Mouse (Mus musculus) MEL (cell line): ENCODE measurements at regions not wholly inside any gene's neighbourhood (a gene's known extent, or its start where the extent isn't known, plus 50 kb on each side); places are given as distances from the start of the nearest gene placed in this dataset.

ENCODE experiments used
- DNase-seq: peaks from one replicate; pipeline ENCODE4 v3.0.0; 2011; ENCODE audit warnings: low read depth, low spot score
- H3K27ac ChIP-seq: 2 replicates; pipeline ENCODE4 v1.5.1; 2012; ENCODE audit warnings: low read depth, mild to moderate bottlenecking, control low read depth, low read length, moderate library complexity; ENCODE audit not compliant: control insufficient read depth
- H3K27me3 ChIP-seq, 2 experiments: fragments of 150-350 bp in 1 of 2; sonication (generic) in 1 of 2; 2 replicates each; pipeline ENCODE4 v1.6.1; 2012; ENCODE audit warnings: low read length in 2 of 2, mild to moderate bottlenecking in 2 of 2, improper control_type of control experiment in 1 of 2, moderate library complexity in 1 of 2; ENCODE audit not compliant: insufficient read depth in 2 of 2, control insufficient read depth in 1 of 2
- H3K36me3 ChIP-seq, 2 experiments: 2 replicates each; pipeline ENCODE4 v1.6.1; 2012 to 2014; ENCODE audit warnings: low read length in 2 of 2, improper control_type of control experiment in 1 of 2, inconsistent platforms in 1 of 2, mild to moderate bottlenecking in 1 of 2; ENCODE audit not compliant: insufficient read depth in 2 of 2, control insufficient read depth in 1 of 2
- H3K4me1 ChIP-seq, 2 experiments: fragments of 150-350 bp in 1 of 2; sonication (generic) in 1 of 2; 2 replicates each; pipeline ENCODE4 v1.6.1; 2012; ENCODE audit warnings: low read length in 2 of 2, improper control_type of control experiment in 1 of 2, mild to moderate bottlenecking in 1 of 2; ENCODE audit not compliant: insufficient read depth in 2 of 2, control insufficient read depth in 1 of 2
- H3K4me3 ChIP-seq, 2 experiments: fragments of 150-350 bp in 1 of 2; sonication (generic) in 1 of 2; 2 replicates each; pipeline ENCODE4 v1.5.1; 2012; ENCODE audit warnings: low read depth in 2 of 2, low read length in 2 of 2, mild to moderate bottlenecking in 2 of 2, moderate library complexity in 2 of 2, control low read depth in 1 of 2, improper control_type of control experiment in 1 of 2; ENCODE audit not compliant: control insufficient read depth in 1 of 2, insufficient read depth in 1 of 2
- H3K79me2 ChIP-seq: 2 replicates; pipeline ENCODE4 v1.6.1; 2012; ENCODE audit warnings: mild to moderate bottlenecking, low read length, moderate library complexity; ENCODE audit not compliant: control insufficient read depth, poor library complexity, insufficient read depth
- H3K9ac ChIP-seq: 2 replicates; pipeline ENCODE4 v1.6.1; 2012; ENCODE audit warnings: low read depth, mild to moderate bottlenecking, control low read depth, low read length, moderate library complexity; ENCODE audit not compliant: control insufficient read depth, poor library complexity, severe bottlenecking
- H3K9me3 ChIP-seq: fragments of 150-350 bp; sonication (generic); replicated peaks from 2 replicates; pipeline ENCODE4 v1.6.1; 2012; ENCODE audit warnings: mild to moderate bottlenecking, low read length, improper control_type of control experiment, moderate library complexity; ENCODE audit not compliant: insufficient read depth
- CHD2 ChIP-seq: IDR thresholded peaks from 2 replicates; pipeline ENCODE4 v1.6.1; 2011; ENCODE audit warnings: low read length, improper control_type of control experiment
- E2F4 ChIP-seq: IDR thresholded peaks from 2 replicates; pipeline ENCODE4 v1.6.1; 2011; ENCODE audit warnings: low read depth, low read length, improper control_type of control experiment, borderline replicate concordance
- EP300 ChIP-seq, 2 experiments: IDR thresholded peaks; 2 replicates each; pipeline ENCODE4 v1.6.1; 2011; ENCODE audit warnings: improper control_type of control experiment in 2 of 2, low read length in 2 of 2, low read depth in 1 of 2, mild to moderate bottlenecking in 1 of 2
- ETS1 ChIP-seq: IDR thresholded peaks from 2 replicates; pipeline ENCODE4 v1.6.1; 2012; ENCODE audit warnings: low read depth, mild to moderate bottlenecking, inconsistent platforms, low read length, improper control_type of control experiment, moderate library complexity
- GATA1 ChIP-seq: IDR thresholded peaks from 2 replicates; pipeline ENCODE4 v1.6.1; 2011; ENCODE audit warnings: low read depth, low read length, improper control_type of control experiment
- JUND ChIP-seq: IDR thresholded peaks from 2 replicates; pipeline ENCODE4 v1.6.1; 2011; ENCODE audit warnings: low read depth, mild to moderate bottlenecking, improper control_type of control experiment, low read length
- MAFK ChIP-seq: IDR thresholded peaks from 2 replicates; pipeline ENCODE4 v1.6.1; 2011; ENCODE audit warnings: low read depth, mild to moderate bottlenecking, low read length, improper control_type of control experiment, borderline replicate concordance
- MAZ ChIP-seq: IDR thresholded peaks from 2 replicates; pipeline ENCODE4 v1.6.1; 2012; ENCODE audit warnings: low read depth, mild to moderate bottlenecking, inconsistent platforms, low read length, improper control_type of control experiment
- MEF2A ChIP-seq: IDR thresholded peaks from 2 replicates; pipeline ENCODE4 v1.6.1; 2014; ENCODE audit warnings: low read depth, mild to moderate bottlenecking, inconsistent platforms, low read length, improper control_type of control experiment; ENCODE audit not compliant: poor library complexity, insufficient replicate concordance, severe bottlenecking; ENCODE audit errors: extremely low read depth
- MYB ChIP-seq: IDR thresholded peaks from 2 replicates; pipeline ENCODE4 v1.6.1; 2011; ENCODE audit warnings: mild to moderate bottlenecking, low read depth, low read length, improper control_type of control experiment
- NRF1 ChIP-seq: IDR thresholded peaks from 2 replicates; pipeline ENCODE4 v1.6.1; 2014; ENCODE audit warnings: low read depth, mild to moderate bottlenecking, inconsistent platforms, low read length, improper control_type of control experiment, moderate library complexity; ENCODE audit not compliant: poor library complexity, insufficient read depth, severe bottlenecking
- POLR2AphosphoS2 ChIP-seq: IDR thresholded peaks from 2 replicates; pipeline ENCODE4 v1.6.1; 2011; ENCODE audit warnings: low read length, improper control_type of control experiment
- RAD21 ChIP-seq: IDR thresholded peaks from 2 replicates; pipeline ENCODE4 v1.6.1; 2011; ENCODE audit warnings: mild to moderate bottlenecking, low read depth, low read length, improper control_type of control experiment
- RCOR1 ChIP-seq: IDR thresholded peaks from 2 replicates; pipeline ENCODE4 v1.6.1; 2012; ENCODE audit warnings: low read depth, mild to moderate bottlenecking, inconsistent platforms, low read length, improper control_type of control experiment
- TCF12 ChIP-seq: IDR thresholded peaks from 2 replicates; pipeline ENCODE4 v1.6.1; 2014; ENCODE audit warnings: low read depth, mild to moderate bottlenecking, inconsistent platforms, low read length, improper control_type of control experiment, moderate library complexity
- ZKSCAN1 ChIP-seq: IDR thresholded peaks from 2 replicates; pipeline ENCODE4 v1.6.1; 2012; ENCODE audit warnings: low read depth, mild to moderate bottlenecking, inconsistent platforms, low read length, improper control_type of control experiment, moderate library complexity
- ZNF384 ChIP-seq: IDR thresholded peaks from 2 replicates; pipeline ENCODE4 v1.6.1; 2012; ENCODE audit warnings: low read depth, mild to moderate bottlenecking, inconsistent platforms, low read length, improper control_type of control experiment

- Histone ChIP-seq H3K79me2 (no peaks in the 10 kb centered on the region), H3K36me3 (peaks cover 0 to 3% of the 10 kb centered on the region in 2 experiments; a peak in 1 of 4 replicates), H3K4me1 (peaks cover 0 to 6% of the 10 kb centered on the region in 2 experiments; a peak in 2 of 4 replicates), H3K27me3 (no peaks in the 10 kb centered on the region; a peak in 1 of 4 replicates), H3K27ac (no peak overlapping the region), H3K9ac (no peak overlapping the region), H3K4me3 (no peak overlapping the region), H3K9me3 (no peaks in the 10 kb centered on the region)
- DNase-seq: no peak
- no peak for TF ChIP-seq RAD21
- TF ChIP-seq ZNF384: no peak
- TF ChIP-seq MAFK: no peak
- no peak for TF ChIP-seq ZKSCAN1
- TF ChIP-seq CHD2: no peak
- no peak for TF ChIP-seq E2F4
- TF ChIP-seq NRF1: no peak
- TF ChIP-seq RCOR1: no peak
These were observed 87.8 kb upstream of the Enpp6 start for GRCm38 (mm10) chr8:46898697-46899445.

- no peaks in the 10 kb centered on the region for H3K79me2 ChIP-seq
- H3K27ac ChIP-seq: no peak overlapping the region
- no peak overlapping the region for H3K4me3 ChIP-seq
- DNase-seq: no peak
- H3K9ac ChIP-seq: no peak overlapping the region
- H3K36me3 ChIP-seq: peaks cover 0 to 3% of the 10 kb centered on the region in 2 experiments; a peak in 1 of 4 replicates
- TF ChIP-seq MYB (no peak), POLR2AphosphoS2 (no peak), GATA1 (no peak), JUND (no peak), ETS1 (no peak), EP300 (IDR thresholded peaks at IDR 0.05; ENCODE audit: low read depth in 1 of 2, low read length in 2 of 2) (no peak), MEF2A (no peak), TCF12 (no peak), MAZ (no peak)
- H3K27me3 ChIP-seq: no peaks in the 10 kb centered on the region; a peak in 1 of 4 replicates
- peaks cover 0 to 6% of the 10 kb centered on the region in 2 experiments; a peak in 2 of 4 replicates for H3K4me1 ChIP-seq
- H3K9me3 ChIP-seq: no peaks in the 10 kb centered on the region
These were observed 85.9 kb upstream of the Enpp6 start for GRCm38 (mm10) chr8:46900826-46901225.
